Mouse (Mus musculus) bone marrow macrophage, adult 2 months (primary cell): Measurements from ENCODE around the gene Cers2. TPM values are rescaled to one million over a fixed set of nuclear protein-coding genes. Genes with fewer than 3 reads are reported as not detected.
"Not testable (repeated sequence)": the region's sequence is repeated elsewhere in the genome, so short reads cannot be mapped to it uniquely, and the experiment has no call there.

ENCODE experiments used
- H3K27ac ChIP-seq: 2 replicates; pipeline ENCODE4 v1.5.1; 2012; ENCODE audit warnings: low read depth, low read length; ENCODE audit not compliant: insufficient read depth
- H3K4me1 ChIP-seq: 2 replicates; pipeline ENCODE4 v1.6.1; 2012; ENCODE audit warnings: low read length; ENCODE audit not compliant: control insufficient read depth, insufficient read depth
- H3K4me3 ChIP-seq: 2 replicates; pipeline ENCODE4 v1.5.1; 2012; ENCODE audit warnings: mild to moderate bottlenecking, low read length, moderate library complexity; ENCODE audit not compliant: insufficient read depth
- CTCF ChIP-seq: IDR thresholded peaks from 2 replicates; pipeline ENCODE4 v1.5.1; 2012; ENCODE audit warnings: low read depth, mild to moderate bottlenecking, low read length, moderate library complexity
- POLR2A ChIP-seq: IDR thresholded peaks from 2 replicates; pipeline ENCODE4 v1.6.1; 2012; ENCODE audit warnings: mild to moderate bottlenecking, low read depth, low read length, borderline replicate concordance
- polyA plus RNA-seq: library from polyadenylated mRNA; stranded (reverse); fragments of >200 nt; gene quantifications from 2 replicates; pipeline ENCODE4 v1.2.4, GENCODE M21; 2012; ENCODE audit not compliant: missing spikeins, insufficient read depth, insufficient read length

Gene Cers2
- polyA plus RNA-seq, 1 experiment: 186 TPM

- Histone ChIP-seq H3K27ac (no peak overlapping the region), H3K4me3 (no peak overlapping the region), H3K4me1 (peaks cover 5% of the 10 kb centered on the region; the same call in 1 of the 2 replicates)
- TF ChIP-seq POLR2A: no peak
Observed at GRCm38 (mm10) chr3:95357746-95358145, 43.2 kb downstream of the Cers2 start.

GRCm38 (mm10) chr3:95360276-95360675 is 45.7 kb downstream of the Cers2 start:
- H3K4me1 ChIP-seq, H3K27ac ChIP-seq, H3K4me3 ChIP-seq: not testable (repeated sequence)

GRCm38 (mm10) chr3:95370101-95370500 is 55.5 kb downstream of the Cers2 start:
- TF ChIP-seq CTCF: no peak
- TF ChIP-seq POLR2A: no peak
- Histone ChIP-seq H3K4me3 (no peak overlapping the region), H3K27ac (no peak overlapping the region), H3K4me1 (no peaks in the 10 kb centered on the region)

Other genes with a start within 250 kb of the Cers2 start
- gene Pip5k1a, start 207.9 kb upstream of the Cers2 start, polyA plus RNA-seq: 23.4 and 27.8 TPM in 2 replicates
- 54.8 and 57.4 TPM in 2 replicates for gene Vps72, start 203.8 kb upstream of the Cers2 start, polyA plus RNA-seq
- 0.60 TPM in 1 of 2 replicates, not detected in the other for gene Tmod4, start 190.3 kb upstream of the Cers2 start, polyA plus RNA-seq
- 88.6 and 112 TPM in 2 replicates for gene Scnm1, start 180.8 kb upstream of the Cers2 start, polyA plus RNA-seq
- 5.6 and 6.0 TPM in 2 replicates for gene Lysmd1, start 180.7 kb upstream of the Cers2 start, polyA plus RNA-seq
- 235 and 240 TPM in 2 replicates for gene Tnfaip8l2, start 172.4 kb upstream of the Cers2 start, polyA plus RNA-seq
- gene Sema6c, start 154.3 kb upstream of the Cers2 start, polyA plus RNA-seq: 1.2 and 1.5 TPM in 2 replicates
- 36.4 and 38.8 TPM in 2 replicates for gene Gabpb2, start 96.9 kb upstream of the Cers2 start, polyA plus RNA-seq
- 128 and 133 TPM in 2 replicates for gene Cdc42se1, start 86.1 kb upstream of the Cers2 start, polyA plus RNA-seq
- 19.7 and 23.3 TPM in 2 replicates for gene Mllt11, start 82.6 kb upstream of the Cers2 start, polyA plus RNA-seq
- gene Gm128, start 73.2 kb upstream of the Cers2 start, polyA plus RNA-seq: not detected in 2 replicates
- gene Bnipl, start 63.6 kb upstream of the Cers2 start, polyA plus RNA-seq: not detected in 2 replicates
- 50.7 and 70.7 TPM in 2 replicates for gene Mindy1, start 33.4 kb upstream of the Cers2 start, polyA plus RNA-seq
- 15.6 and 16.6 TPM in 2 replicates for gene Prune1, start 32.7 kb upstream of the Cers2 start, polyA plus RNA-seq
- 11.1 and 15.4 TPM in 2 replicates for gene Anxa9, start 7.6 kb upstream of the Cers2 start, polyA plus RNA-seq
- gene Setdb1, start 42.4 kb downstream of the Cers2 start, polyA plus RNA-seq: 34.2 and 37.2 TPM in 2 replicates
- gene 4930558C23Rik, start 88.0 kb downstream of the Cers2 start, polyA plus RNA-seq: not detected in 2 replicates
- gene Arnt, start 119.6 kb downstream of the Cers2 start, polyA plus RNA-seq: 41.9 and 43.3 TPM in 2 replicates
- gene Ctsk, start 184.5 kb downstream of the Cers2 start, polyA plus RNA-seq: 10.9 and 12.6 TPM in 2 replicates
- 5,285 and 5,524 TPM in 2 replicates for gene Ctss, start 212.0 kb downstream of the Cers2 start, polyA plus RNA-seq
- not detected in 2 replicates for gene Hormad1, start 244.9 kb downstream of the Cers2 start, polyA plus RNA-seq